Mouse (Mus musculus) Patski (cell line): Measurements from ENCODE around the gene Ptprk. TPM values are rescaled to one million over a fixed set of nuclear protein-coding genes. Genes with fewer than 3 reads are reported as not detected.
A peak's percentile ranks its signal among the peaks of the same experiment; 100 is the strongest.

Experiments used
- ATAC-seq: fragments of 100-300 bp; one replicate; pipeline ENCODE4 v1.8.0; 2021
- CTCF ChIA-PET: fragments of 350-600 bp; sonication (Branson Sonifier 250); formaldehyde crosslinking; loops from one replicate; lab custom pipeline; 2022; ENCODE audit warnings: inconsistent platforms; lab: Charles Lee
- POLR2A ChIA-PET: fragments of 350-600 bp; sonication (Branson Sonifier 250); formaldehyde crosslinking; loops from one replicate; lab custom pipeline; 2022; ENCODE audit warnings: antibody characterized with exemption, inconsistent platforms; lab: Charles Lee
- DNase-seq: peaks from one replicate; pipeline ENCODE4 v3.0.0-alpha.2; 2011; ENCODE audit warnings: low read depth, low spot score
- H3K27me3 ChIP-seq: fragments of 371-371 bp; one replicate; pipeline ENCODE4 v1.5.1; 2021
- CTCF ChIP-seq: fragments of 100-300 bp; IDR thresholded peaks from one replicate; pipeline ENCODE4 v1.5.1; 2021
- in situ Hi-C: fragments of 300-500 bp; cut with MboI; formaldehyde crosslinking; loops from 3 replicates; pipeline ENCODE4 v1.11.1; 2018; ENCODE audit warnings: low pct_unique_long_range_greater_than_20kb, mixed read lengths
- polyA plus RNA-seq: library from polyadenylated mRNA; unstranded; gene quantifications from one replicate; pipeline ENCODE4 v1.2.3, GENCODE M21; 2021

The Ptprk gene
- polyA plus RNA-seq, 1 experiment from 2014 or later = 88.2 TPM

GRCm38 (mm10) chr10:28260651-28261050, 186.0 kb downstream of the Ptprk start:
- ChIA-PET POLR2A (no interaction called here), CTCF (interaction anchor here (0.9 kb wide), 1 partner anchor 184 kb away, joined by 3 read pairs; no protein-coding TSS in a partner anchor)
- no peak for TF ChIP-seq CTCF
- in situ Hi-C loops = no loop called here
- H3K27me3 ChIP-seq = no peaks in the 10 kb centered on the region
- no peak for ATAC-seq
- no peak for DNase-seq

GRCm38 (mm10) chr10:28262159-28262558, 187.5 kb downstream of the Ptprk start:
- in situ Hi-C loops = no loop called here
- no peaks in the 10 kb centered on the region for H3K27me3 ChIP-seq
- CTCF ChIA-PET = interaction anchor here (0.8 to 1.4 kb wide), 3 partner anchors 11 to 83 kb away, joined by 3 to 4 read pairs (median 3); no protein-coding TSS in a partner anchor
- no peak for DNase-seq
- POLR2A ChIA-PET = no interaction called here
- ATAC-seq = no peak
- TF ChIP-seq CTCF = no peak

- ChIA-PET CTCF (no interaction called here), POLR2A (no interaction called here)
- no peak for DNase-seq
- ATAC-seq = no peak
- TF ChIP-seq CTCF = no peak
- no peaks in the 10 kb centered on the region for H3K27me3 ChIP-seq
- in situ Hi-C loops = no loop called here
These were observed 188.9 kb downstream of the Ptprk start for GRCm38 (mm10) chr10:28263546-28263945.

DNA sequence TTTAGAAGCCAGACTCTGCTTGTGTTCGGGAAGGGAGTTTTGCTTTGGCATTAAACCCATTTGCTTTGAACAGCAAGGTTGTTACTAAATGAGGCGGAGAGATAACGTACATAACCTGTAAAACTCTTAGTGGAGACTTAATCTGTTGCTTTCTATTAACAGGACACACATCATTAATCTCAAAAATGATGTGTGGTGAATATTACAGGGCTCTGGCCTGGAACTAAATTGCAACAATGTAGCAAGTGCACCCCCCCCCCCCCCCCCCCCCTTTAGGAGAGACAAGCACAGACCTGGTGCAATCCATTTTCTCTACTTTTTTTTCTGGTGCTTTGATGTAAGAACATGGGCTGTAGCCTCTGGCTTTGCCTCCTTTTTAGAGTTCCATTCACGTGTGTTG, 195.7 kb downstream of the Ptprk start:
- in situ Hi-C loops = no loop called here
- ATAC-seq = peak; percentile 57
- TF ChIP-seq CTCF = no peak
- H3K27me3 ChIP-seq = no peaks in the 10 kb centered on the region
- POLR2A ChIA-PET = no interaction called here
- DNase-seq = no peak
- CTCF ChIA-PET = no interaction called here

DNA sequence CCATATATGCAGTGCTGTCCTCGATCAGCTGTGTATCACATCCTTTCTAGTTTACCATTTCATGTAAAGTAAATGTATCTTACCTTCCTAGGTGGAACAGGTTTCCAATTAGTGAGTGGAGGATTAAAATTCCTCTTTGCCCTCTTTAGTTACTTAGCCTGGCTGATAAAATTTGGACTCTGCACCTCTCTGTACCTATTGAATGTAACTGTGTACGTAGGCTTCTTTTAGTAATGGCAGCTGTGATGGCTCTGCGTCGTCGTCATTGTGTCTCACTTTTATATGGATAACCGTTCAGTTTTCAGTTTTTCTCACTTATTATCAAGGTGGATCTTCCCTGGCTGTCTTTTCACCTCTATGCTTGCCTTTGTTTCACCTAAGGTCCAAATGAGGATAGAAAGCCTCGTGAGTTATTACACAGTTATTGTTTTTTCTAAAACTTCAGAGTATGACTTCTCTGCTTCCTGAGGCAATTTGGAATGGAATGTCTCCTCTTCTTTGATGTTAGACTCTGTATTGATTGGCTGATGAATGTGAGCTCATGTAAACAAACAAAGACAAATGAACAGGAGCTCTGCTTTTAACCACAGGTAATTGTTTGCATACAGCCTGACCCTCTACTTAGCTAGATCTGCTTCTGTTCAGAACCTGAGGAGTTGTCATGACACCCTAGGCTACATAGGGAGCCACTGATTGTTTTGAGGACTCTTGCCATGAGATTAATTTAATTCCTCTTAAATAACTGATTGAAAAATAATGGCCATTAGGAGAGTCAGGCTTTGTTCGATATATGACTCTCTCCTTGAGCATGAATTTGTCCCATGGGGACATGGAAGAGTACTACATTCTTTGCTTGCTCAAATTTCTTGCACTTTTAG, 197.3 kb downstream of the Ptprk start:
- no peak for ATAC-seq
- in situ Hi-C loops = no loop called here
- H3K27me3 ChIP-seq = no peaks in the 10 kb centered on the region
- ChIA-PET POLR2A (no interaction called here), CTCF (interaction anchor here (1.5 kb wide), 1 partner anchor 195 kb away, joined by 3 read pairs; no protein-coding TSS in a partner anchor)
- no peak for TF ChIP-seq CTCF
- no peak for DNase-seq

GRCm38 (mm10) chr10:28278757-28279156, 204.1 kb downstream of the Ptprk start:
- in situ Hi-C loops = no loop called here
- ChIA-PET POLR2A (interaction anchor here (0.6 kb wide), 1 partner anchor 196 kb away, joined by 3 read pairs; no protein-coding TSS in a partner anchor), CTCF (no interaction called here)
- ATAC-seq (no peak), DNase-seq (no peak)
- H3K27me3 ChIP-seq = no peaks in the 10 kb centered on the region
- peak; percentile 33 for TF ChIP-seq CTCF

GRCm38 (mm10) chr10:28297531-28297930, 222.9 kb downstream of the Ptprk start:
- TF ChIP-seq CTCF = no peak
- in situ Hi-C loops = no loop called here
- ATAC-seq = no peak
- H3K27me3 ChIP-seq = no peaks in the 10 kb centered on the region
- ChIA-PET POLR2A (no interaction called here), CTCF (no interaction called here)
- no peak for DNase-seq

- ATAC-seq = no peak
- in situ Hi-C loops = no loop called here
- no peak for TF ChIP-seq CTCF
- CTCF ChIA-PET = interaction anchor here (1.3 kb wide), 1 partner anchor 10 kb away, joined by 4 read pairs; no protein-coding TSS in a partner anchor
- POLR2A ChIA-PET = no interaction called here
- H3K27me3 ChIP-seq = no peaks in the 10 kb centered on the region
- DNase-seq = no peak
These were observed 224.6 kb downstream of the Ptprk start for GRCm38 (mm10) chr10:28299207-28299606.

DNA sequence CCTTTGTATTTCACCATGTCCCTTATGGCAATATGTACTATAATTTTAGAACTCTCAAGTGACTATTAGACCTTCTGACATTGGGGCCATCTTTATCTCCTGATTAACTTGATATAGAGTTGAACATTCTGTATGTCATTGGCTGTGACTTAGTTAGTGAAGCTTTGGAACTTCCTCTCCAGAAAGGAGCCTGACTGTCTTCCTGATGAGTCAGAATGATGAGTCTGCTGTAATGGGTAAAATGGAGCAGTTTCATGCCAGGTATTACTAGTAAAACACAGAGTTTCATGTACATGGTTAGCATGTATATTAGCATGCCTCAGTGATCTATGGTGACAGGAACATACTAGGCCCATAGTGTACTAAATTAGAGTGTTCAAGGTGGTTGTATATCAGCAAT, 229.2 kb downstream of the Ptprk start:
- no peak for TF ChIP-seq CTCF

GRCm38 (mm10) chr10:28304292-28304875, 229.8 kb downstream of the Ptprk start:
- H3K27me3 ChIP-seq = no peaks in the 10 kb centered on the region
- DNase-seq (peak; percentile 30), ATAC-seq (peak; percentile 79)
- ChIA-PET POLR2A (no interaction called here), CTCF (no interaction called here)
- TF ChIP-seq CTCF = no peak
- in situ Hi-C loops = no loop called here

More for the DNA sequence above, 229.2 kb downstream of the Ptprk start:
- ATAC-seq (peak; percentile 74), DNase-seq (peak; percentile 6)
- in situ Hi-C loops = no loop called here
- POLR2A ChIA-PET = no interaction called here
- CTCF ChIA-PET = interaction anchor here (1.5 kb wide), 1 partner anchor 10 kb away, joined by 4 read pairs; no protein-coding TSS in a partner anchor
- H3K27me3 ChIP-seq = no peaks in the 10 kb centered on the region

DNA sequence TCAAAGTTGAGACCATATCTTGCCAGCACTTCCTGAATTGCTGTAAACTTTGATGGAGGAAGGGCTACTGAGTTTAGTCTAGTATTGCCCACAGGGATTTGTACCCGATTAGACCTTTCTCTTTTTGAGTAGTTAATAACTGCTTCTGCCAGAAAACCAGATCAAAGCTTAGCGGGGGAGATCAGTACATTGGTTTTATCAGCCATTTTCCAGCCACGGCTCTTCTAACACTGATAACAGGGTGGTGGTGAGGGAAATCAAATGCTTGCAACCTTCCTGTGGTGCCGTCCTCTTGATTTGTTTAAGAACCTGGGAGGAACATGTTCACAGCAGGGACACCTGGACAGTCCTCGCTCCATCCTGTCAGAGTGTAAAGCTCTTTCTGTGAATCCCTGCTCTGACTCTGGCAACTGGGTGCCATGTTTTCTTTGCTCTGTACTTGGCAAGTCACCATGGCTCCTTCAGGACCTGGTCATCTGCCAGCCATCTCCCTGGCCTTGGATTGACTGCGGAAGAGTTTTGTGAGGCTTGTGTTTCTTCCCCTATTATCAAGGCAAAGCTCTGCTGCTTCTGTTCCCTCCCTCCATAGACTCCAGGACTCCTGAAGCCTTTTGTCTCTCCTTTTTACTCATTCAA, 231.9 kb downstream of the Ptprk start:
- no peak for TF ChIP-seq CTCF
- ATAC-seq = no peak
- POLR2A ChIA-PET = no interaction called here
- in situ Hi-C loops = no loop called here
- no peaks in the 10 kb centered on the region for H3K27me3 ChIP-seq
- CTCF ChIA-PET = no interaction called here
- no peak for DNase-seq
